Mouse (Mus musculus) C2C12 (cell line): Measurements from ENCODE around the gene Actr3. TPM values are rescaled to one million over a fixed set of nuclear protein-coding genes. Genes with fewer than 3 reads are reported as not detected.

Experiments
- H3K27me3 ChIP-seq: one replicate; pipeline ENCODE4 v1.6.1; 2011; ENCODE audit not compliant: control insufficient read depth, insufficient read depth, insufficient read length
- H3K36me3 ChIP-seq: one replicate; pipeline ENCODE4 v1.6.1; 2011; ENCODE audit not compliant: control insufficient read depth, insufficient read depth
- H3K4me3 ChIP-seq: one replicate; pipeline ENCODE4 v1.5.1; 2011; ENCODE audit warnings: mild to moderate bottlenecking, control low read depth; ENCODE audit not compliant: poor library complexity, insufficient read depth, severe bottlenecking
- H3K79me2 ChIP-seq: one replicate; pipeline ENCODE4 v1.6.1; 2011; ENCODE audit not compliant: control insufficient read depth, insufficient read depth
- H3K79me3 ChIP-seq: one replicate; pipeline ENCODE4 v1.6.1; 2011; ENCODE audit warnings: low read depth, control low read depth
- H3ac ChIP-seq: one replicate; pipeline ENCODE3; 2011; ENCODE audit warnings: low read depth; ENCODE audit not compliant: control insufficient read depth, insufficient read length
- CEBPB ChIP-seq: IDR thresholded peaks from one replicate; pipeline ENCODE4 v1.6.1; 2011; ENCODE audit warnings: low read depth, mild to moderate bottlenecking, control low read depth, moderate library complexity
- CTCF ChIP-seq: IDR thresholded peaks from one replicate; pipeline ENCODE4 v1.5.1; 2011; ENCODE audit not compliant: control insufficient read depth, insufficient read depth, insufficient read length
- FOSL1 ChIP-seq: IDR thresholded peaks from one replicate; pipeline ENCODE4 v1.8.0; 2011; ENCODE audit warnings: mild to moderate bottlenecking, low read length; ENCODE audit not compliant: poor library complexity, insufficient read depth, severe bottlenecking
- MAX ChIP-seq: IDR thresholded peaks from one replicate; pipeline ENCODE4 v1.6.1; 2011; ENCODE audit warnings: mild to moderate bottlenecking, control low read depth
- MYOD1 ChIP-seq: IDR thresholded peaks from one replicate; pipeline ENCODE4 v1.6.1; 2011; ENCODE audit warnings: low read depth; ENCODE audit not compliant: control insufficient read depth, insufficient read length
- MYOG ChIP-seq: IDR thresholded peaks from one replicate; pipeline ENCODE4 v1.6.1; 2011; ENCODE audit not compliant: control insufficient read depth, insufficient read length; ENCODE audit errors: extremely low read depth
- USF1 ChIP-seq: IDR thresholded peaks from one replicate; pipeline ENCODE4 v1.6.1; 2011; ENCODE audit warnings: low read depth, mild to moderate bottlenecking, control low read depth, moderate library complexity
- polyA plus RNA-seq: library from polyadenylated mRNA; unstranded; fragments of >200 nt; fragmentation: generic; extraction: Trizol; gene quantifications from one replicate; pipeline ENCODE4 v1.2.1, GENCODE M21; 2012; ENCODE audit warnings: missing spikeins

Actr3 gene
- polyA plus RNA-seq, 1 experiment = 169 TPM

DNA sequence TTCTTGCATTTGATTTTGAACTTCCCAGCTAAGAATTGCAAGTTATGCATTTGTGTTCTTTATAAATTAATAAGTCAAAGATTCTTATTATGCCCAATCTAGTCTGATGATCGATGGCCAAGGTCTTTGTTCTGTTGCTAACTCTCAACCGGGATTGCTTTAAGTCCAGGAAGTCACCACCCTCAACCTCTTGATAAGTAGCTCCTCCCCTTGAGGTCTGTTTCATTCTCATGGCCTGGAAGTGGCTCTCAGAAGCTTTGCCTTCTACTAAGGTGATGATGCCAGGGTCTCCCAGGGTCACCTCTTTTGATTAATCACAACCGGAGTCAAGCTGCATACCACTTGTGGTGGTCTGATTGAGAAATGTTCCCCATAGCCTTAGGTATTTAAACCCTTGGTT is 38.3 kb upstream of the Actr3 start:
- H3K36me3 ChIP-seq = no peaks in the 10 kb centered on the region

GRCm38 (mm10) chr1:125473126-125473666 is 37.7 kb upstream of the Actr3 start:
- no peak overlapping the region for H3K4me3 ChIP-seq
- H3K27me3 ChIP-seq = no peaks in the 10 kb centered on the region
- H3K79me3 ChIP-seq = no peaks in the 10 kb centered on the region
- no peaks in the 10 kb centered on the region for H3K36me3 ChIP-seq
- TF ChIP-seq USF1 (no peak), CTCF (no peak), MYOD1 (no peak), CEBPB (no peak), FOSL1 (no peak), MYOG (no peak), MAX (no peak)
- H3ac ChIP-seq = no peak overlapping the region
- H3K79me2 ChIP-seq = no peaks in the 10 kb centered on the region

More for the DNA sequence above, 38.3 kb upstream of the Actr3 start:
- TF ChIP-seq USF1 = no peak
- no peak for TF ChIP-seq FOSL1
- TF ChIP-seq MYOD1 = no peak
- TF ChIP-seq MAX = no peak
- no peak for TF ChIP-seq MYOG
- no peak for TF ChIP-seq CEBPB
- TF ChIP-seq CTCF = no peak
- Histone ChIP-seq H3ac (no peak overlapping the region), H3K79me2 (no peaks in the 10 kb centered on the region), H3K4me3 (no peak overlapping the region), H3K79me3 (no peaks in the 10 kb centered on the region), H3K27me3 (no peaks in the 10 kb centered on the region)

- Histone ChIP-seq H3K36me3 (no peaks in the 10 kb centered on the region), H3K27me3 (no peaks in the 10 kb centered on the region), H3K4me3 (no peak overlapping the region), H3K79me2 (no peaks in the 10 kb centered on the region), H3ac (no peak overlapping the region), H3K79me3 (no peaks in the 10 kb centered on the region)
- no peak for TF ChIP-seq USF1
Observed at GRCm38 (mm10) chr1:125470805-125471648, 35.5 kb upstream of the Actr3 start.

DNA sequence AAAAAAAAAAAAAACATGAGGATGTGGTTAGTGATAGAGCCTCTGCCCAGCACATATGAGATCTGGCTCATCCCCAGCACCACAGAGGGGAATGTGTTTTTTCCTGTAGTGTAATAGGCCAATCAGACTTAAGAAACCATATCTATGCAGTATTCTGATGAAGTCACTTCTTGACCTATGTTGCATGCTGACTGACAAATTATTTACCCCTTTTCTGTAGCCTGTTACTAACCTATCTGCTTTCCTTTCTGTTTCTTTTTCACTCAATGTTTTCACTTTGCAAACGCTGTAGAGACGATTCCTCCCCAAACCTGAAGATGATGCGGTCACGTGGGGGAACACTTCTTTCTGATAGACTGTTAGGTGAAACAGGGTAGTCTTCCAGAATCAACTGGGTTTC is 32.4 kb upstream of the Actr3 start:
- TF ChIP-seq MAX (no peak), CTCF (no peak), MYOG (no peak), MYOD1 (no peak), CEBPB (no peak), FOSL1 (no peak), USF1 (no peak)
- Histone ChIP-seq H3K4me3 (no peak overlapping the region), H3ac (no peak overlapping the region), H3K36me3 (no peaks in the 10 kb centered on the region), H3K27me3 (no peaks in the 10 kb centered on the region), H3K79me2 (no peaks in the 10 kb centered on the region), H3K79me3 (no peaks in the 10 kb centered on the region)

- no peak overlapping the region for H3K4me3 ChIP-seq
- H3K79me3 ChIP-seq = no peaks in the 10 kb centered on the region
- no peaks in the 10 kb centered on the region for H3K36me3 ChIP-seq
- TF ChIP-seq MYOG = no peak
- no peak for TF ChIP-seq CEBPB
- no peak for TF ChIP-seq MAX
- TF ChIP-seq CTCF = no peak
- TF ChIP-seq MYOD1 = no peak
- no peak for TF ChIP-seq FOSL1
- no peak for TF ChIP-seq USF1
- no peaks in the 10 kb centered on the region for H3K27me3 ChIP-seq
- no peak overlapping the region for H3ac ChIP-seq
- H3K79me2 ChIP-seq = no peaks in the 10 kb centered on the region
Observed at GRCm38 (mm10) chr1:125466621-125467257, 31.2 kb upstream of the Actr3 start.
